Mouse (Mus musculus) hindbrain, embryonic 12.5 days (tissue): Measurements from ENCODE around the gene Kcnk12. TPM values are rescaled to one million over a fixed set of nuclear protein-coding genes. Genes with fewer than 3 reads are reported as not detected.

Experiments used
- ATAC-seq: fragments of 200-750 bp; cut with Nextera tagmentation; 2 replicates; pipeline ENCODE4 v1.8.0; 2017; ENCODE audit warnings: moderate TSS enrichment; ENCODE audit not compliant: low FRiP score
- H3K27ac ChIP-seq: fragments of 300-500 bp; sonication (generic); 2 replicates; pipeline ENCODE4 v1.5.1; 2016; ENCODE audit warnings: mild to moderate bottlenecking
- H3K27me3 ChIP-seq: fragments of 300-500 bp; sonication (generic); 2 replicates; pipeline ENCODE4 v1.6.1; 2016; ENCODE audit warnings: mild to moderate bottlenecking
- H3K36me3 ChIP-seq: fragments of 300-500 bp; sonication (generic); 2 replicates; pipeline ENCODE4 v1.6.1; 2016; ENCODE audit warnings: mild to moderate bottlenecking
- H3K4me1 ChIP-seq: fragments of 300-500 bp; sonication (generic); 2 replicates; pipeline ENCODE4 v1.6.1; 2016
- H3K4me2 ChIP-seq: fragments of 300-500 bp; sonication (generic); replicated peaks from 2 replicates; pipeline ENCODE4 v1.6.1; 2016; ENCODE audit warnings: mild to moderate bottlenecking
- H3K4me3 ChIP-seq: fragments of 300-500 bp; sonication (generic); 2 replicates; pipeline ENCODE4 v1.5.1; 2016; ENCODE audit warnings: mild to moderate bottlenecking
- H3K9ac ChIP-seq: fragments of 300-500 bp; sonication (generic); 2 replicates; pipeline ENCODE4 v1.6.1; 2016; ENCODE audit warnings: mild to moderate bottlenecking, moderate library complexity
- H3K9me3 ChIP-seq: fragments of 300-500 bp; sonication (generic); replicated peaks from 2 replicates; pipeline ENCODE4 v1.6.1; 2016; ENCODE audit warnings: mild to moderate bottlenecking
- WGBS: fragments of 180-500 bp; shearing (Covaris S2); methylation state at CpG from one replicate; pipeline ENCODE4 v1.1.7; 2016; 5-methylcytosine and 5-hydroxymethylcytosine counted together
- polyA plus RNA-seq: library from polyadenylated mRNA; unstranded; fragments of >200 nt; fragmentation: Nextera tagmentation; extraction: Ambion mirVana; gene quantifications from 2 replicates; pipeline ENCODE4 v1.2.1, GENCODE M21; 2016

The Kcnk12 gene
- polyA plus RNA-seq, 1 experiment from 2014 or later = 0.58 TPM

- Histone ChIP-seq H3K4me2 (no peak overlapping the region), H3K9me3 (0 out of 2 replicates have a peak, but pooled peaks cover 4% of the 10 kb centered on the region), H3K4me3 (no peak overlapping the region), H3K27me3 (peaks cover 3% of the 10 kb centered on the region; the same call in 1 of the 2 replicates), H3K9ac (no peak overlapping the region), H3K36me3 (no peaks in the 10 kb centered on the region), H3K4me1 (no peaks in the 10 kb centered on the region), H3K27ac (no peak overlapping the region)
- ATAC-seq = no peak
- WGBS = 91% methylated on average over 5 of the region's 5 CpGs
Measured at GRCm38 (mm10) chr17:87781244-87781643, 16.6 kb downstream of the Kcnk12 start.

- H3K4me3 ChIP-seq = no peak overlapping the region
- H3K27ac ChIP-seq = no peak overlapping the region
- H3K36me3 ChIP-seq = no peaks in the 10 kb centered on the region
- ATAC-seq = no peak
- H3K9me3 ChIP-seq = 0 out of 2 replicates have a peak, but pooled peaks cover 4% of the 10 kb centered on the region
- no peaks in the 10 kb centered on the region for H3K4me1 ChIP-seq
- whole genome bisulfite sequencing = 53% methylated on average over 2 of the region's 2 CpGs
- H3K9ac ChIP-seq = no peak overlapping the region
- H3K4me2 ChIP-seq = no peak overlapping the region
- H3K27me3 ChIP-seq = no peaks in the 10 kb centered on the region
Measured at GRCm38 (mm10) chr17:87780164-87780563, 17.6 kb downstream of the Kcnk12 start.

- H3K4me1 ChIP-seq = no peaks in the 10 kb centered on the region
- no peak for ATAC-seq
- no peak overlapping the region for H3K4me3 ChIP-seq
- H3K27ac ChIP-seq = no peak overlapping the region
- H3K9me3 ChIP-seq = no peaks in the 10 kb centered on the region
- H3K4me2 ChIP-seq = no peak overlapping the region
- no peak overlapping the region for H3K9ac ChIP-seq
- H3K36me3 ChIP-seq = no peaks in the 10 kb centered on the region
- H3K27me3 ChIP-seq = no peaks in the 10 kb centered on the region
- WGBS = 84% methylated on average over 8 of the region's 8 CpGs
Measured at GRCm38 (mm10) chr17:87774982-87775381, 22.8 kb downstream of the Kcnk12 start.

GRCm38 (mm10) chr17:87773175-87773574 lies 24.6 kb downstream of the Kcnk12 start:
- Histone ChIP-seq H3K27me3 (no peaks in the 10 kb centered on the region), H3K4me2 (no peak overlapping the region), H3K27ac (no peak overlapping the region), H3K4me1 (no peaks in the 10 kb centered on the region), H3K9me3 (0 out of 2 replicates have a peak, but pooled peaks cover 2% of the 10 kb centered on the region), H3K4me3 (no peak overlapping the region), H3K36me3 (no peaks in the 10 kb centered on the region), H3K9ac (no peak overlapping the region)
- no peak for ATAC-seq
- WGBS = 80% methylated on average over 3 of the region's 3 CpGs

- H3K4me2 ChIP-seq = no peak overlapping the region
- no peaks in the 10 kb centered on the region for H3K27me3 ChIP-seq
- no peak overlapping the region for H3K9ac ChIP-seq
- WGBS = 40% methylated on average over 5 of the region's 5 CpGs
- H3K27ac ChIP-seq = no peak overlapping the region
- ATAC-seq = no peak
- H3K4me1 ChIP-seq = no peaks in the 10 kb centered on the region
- H3K9me3 ChIP-seq = 0 out of 2 replicates have a peak, but pooled peaks cover 2% of the 10 kb centered on the region
- no peak overlapping the region for H3K4me3 ChIP-seq
- H3K36me3 ChIP-seq = no peaks in the 10 kb centered on the region
Measured at GRCm38 (mm10) chr17:87770766-87771165, 27.0 kb downstream of the Kcnk12 start.

GRCm38 (mm10) chr17:87766888-87767287 lies 30.9 kb downstream of the Kcnk12 start:
- Histone ChIP-seq H3K36me3 (no peaks in the 10 kb centered on the region), H3K4me3 (no peak overlapping the region), H3K27ac (no peak overlapping the region), H3K9me3 (0 out of 2 replicates have a peak, but pooled peaks cover 2% of the 10 kb centered on the region), H3K9ac (no peak overlapping the region), H3K27me3 (no peaks in the 10 kb centered on the region), H3K4me1 (no peaks in the 10 kb centered on the region), H3K4me2 (no peak overlapping the region)
- ATAC-seq = no peak
- 87% methylated on average over 6 of the region's 6 CpGs for WGBS

- H3K27ac ChIP-seq = no peak overlapping the region
- no peaks in the 10 kb centered on the region for H3K36me3 ChIP-seq
- H3K4me2 ChIP-seq = no peak overlapping the region
- H3K9ac ChIP-seq = no peak overlapping the region
- 92% methylated on average over 11 of the region's 11 CpGs for WGBS
- ATAC-seq = no peak
- 0 out of 2 replicates have a peak, but pooled peaks cover 2% of the 10 kb centered on the region for H3K9me3 ChIP-seq
- no peak overlapping the region for H3K4me3 ChIP-seq
- no peaks in the 10 kb centered on the region for H3K4me1 ChIP-seq
- H3K27me3 ChIP-seq = no peaks in the 10 kb centered on the region
Measured at GRCm38 (mm10) chr17:87765031-87765430, 32.8 kb downstream of the Kcnk12 start.

- 48% methylated on average over 7 of the region's 7 CpGs for WGBS
- ATAC-seq = no peak
Measured at GRCm38 (mm10) chr17:87763146-87763545, 34.6 kb downstream of the Kcnk12 start.

GRCm38 (mm10) chr17:87760315-87760714 lies 37.5 kb downstream of the Kcnk12 start:
- WGBS = 89% methylated on average over 4 of the region's 4 CpGs
- H3K27me3 ChIP-seq = no peaks in the 10 kb centered on the region
- H3K9me3 ChIP-seq = no peaks in the 10 kb centered on the region
- H3K4me3 ChIP-seq = no peak overlapping the region
- H3K36me3 ChIP-seq = no peaks in the 10 kb centered on the region
- no peaks in the 10 kb centered on the region for H3K4me1 ChIP-seq
- no peak overlapping the region for H3K9ac ChIP-seq
- H3K27ac ChIP-seq = no peak overlapping the region
- no peak for ATAC-seq
- H3K4me2 ChIP-seq = no peak overlapping the region

More at GRCm38 (mm10) chr17:87763146-87763545, 34.6 kb downstream of the Kcnk12 start:
- H3K36me3 ChIP-seq = no peaks in the 10 kb centered on the region
- H3K27me3 ChIP-seq = no peaks in the 10 kb centered on the region
- no peaks in the 10 kb centered on the region for H3K9me3 ChIP-seq
- H3K4me1 ChIP-seq = no peaks in the 10 kb centered on the region
- H3K4me3 ChIP-seq = no peak overlapping the region
- H3K27ac ChIP-seq = no peak overlapping the region
- no peak overlapping the region for H3K4me2 ChIP-seq
- no peak overlapping the region for H3K9ac ChIP-seq

GRCm38 (mm10) chr17:87745926-87746888 lies 51.6 kb downstream of the Kcnk12 start:
- peak overlapping the region; percentile 50 for H3K9ac ChIP-seq
- H3K27me3 ChIP-seq = peaks cover 60% of the 10 kb centered on the region
- H3K4me3 ChIP-seq = peak overlapping the region; percentile 57
- H3K4me1 ChIP-seq = peaks cover 19% of the 10 kb centered on the region
- no peaks in the 10 kb centered on the region for H3K36me3 ChIP-seq
- no peaks in the 10 kb centered on the region; the same call in 1 of the 2 replicates for H3K9me3 ChIP-seq
- peak; percentile 88 for ATAC-seq
- H3K4me2 ChIP-seq = peak overlapping the region; percentile 90
- H3K27ac ChIP-seq = no peak overlapping the region
- WGBS = 4% methylated on average over 101 of the region's 101 CpGs

GRCm38 (mm10) chr17:87744985-87745925 lies 52.5 kb downstream of the Kcnk12 start:
- no peaks in the 10 kb centered on the region for H3K36me3 ChIP-seq
- peaks cover 19% of the 10 kb centered on the region for H3K4me1 ChIP-seq
- H3K9ac ChIP-seq = peak overlapping the region; percentile 50
- H3K4me3 ChIP-seq = peak overlapping the region; percentile 57
- peak overlapping the region; percentile 90 for H3K4me2 ChIP-seq
- H3K27ac ChIP-seq = no peak overlapping the region
- WGBS = 10% methylated on average over 32 of the region's 32 CpGs
- H3K9me3 ChIP-seq = no peaks in the 10 kb centered on the region; the same call in 1 of the 2 replicates
- ATAC-seq = peak; percentile 65
- H3K27me3 ChIP-seq = peaks cover 60% of the 10 kb centered on the region

GRCm38 (mm10) chr17:87739835-87740234 lies 58.0 kb downstream of the Kcnk12 start:
- no peak for ATAC-seq
- H3K9ac ChIP-seq = no peak overlapping the region
- H3K36me3 ChIP-seq = no peaks in the 10 kb centered on the region
- H3K4me2 ChIP-seq = no peak overlapping the region
- no peaks in the 10 kb centered on the region for H3K9me3 ChIP-seq
- H3K27me3 ChIP-seq = peaks cover 20% of the 10 kb centered on the region
- WGBS = 28% methylated on average over 1 of the region's 1 CpGs
- H3K27ac ChIP-seq = no peak overlapping the region
- H3K4me1 ChIP-seq = peaks cover under 1% of the 10 kb centered on the region; the same call in 1 of the 2 replicates
- H3K4me3 ChIP-seq = no peak overlapping the region
